Mouse (Mus musculus) CH12.LX (cell line): ENCODE data around the gene Sergef. TPM values are rescaled to one million over a fixed set of nuclear protein-coding genes. Genes with fewer than 3 reads are reported as not detected.

Experiments
- DNase-seq: peaks from one replicate; pipeline ENCODE4 v3.0.0-alpha.2; 2013; ENCODE audit errors: extremely low read depth
- H3K27ac ChIP-seq: 2 replicates; pipeline ENCODE4 v1.5.1; 2012; ENCODE audit warnings: low read depth, mild to moderate bottlenecking, control low read depth, moderate library complexity; ENCODE audit not compliant: insufficient read depth
- H3K27me3 ChIP-seq: replicated peaks from 2 replicates; pipeline ENCODE3; 2012; ENCODE audit warnings: inconsistent platforms
- H3K36me3 ChIP-seq, 2 experiments: replicated peaks in 1 of 2; 2 replicates each; pipeline versions ENCODE3 to v1.6.1; 2012; ENCODE audit warnings: inconsistent platforms in 1 of 2, low read length in 1 of 2, mild to moderate bottlenecking in 1 of 2, mixed read lengths in 1 of 2, moderate library complexity in 1 of 2; ENCODE audit not compliant: control insufficient read depth in 1 of 2, insufficient read depth in 1 of 2
- H3K4me1 ChIP-seq, 2 experiments: 2 replicates each; pipeline ENCODE4 v1.6.1; 2012; ENCODE audit warnings: inconsistent platforms in 1 of 2, moderate library complexity in 1 of 2; ENCODE audit not compliant: insufficient read depth in 2 of 2, control insufficient read depth in 1 of 2
- H3K4me2 ChIP-seq: 2 replicates; pipeline ENCODE4 v1.6.1; 2012; ENCODE audit warnings: low read depth, mild to moderate bottlenecking, control low read depth; ENCODE audit not compliant: poor library complexity, insufficient read depth, severe bottlenecking
- H3K4me3 ChIP-seq, 3 experiments: fragments of 150-350 bp in 1 of 3; sonication (generic) in 1 of 3; replicated peaks in 1 of 3; 2 replicates each; pipeline versions ENCODE3 to v1.5.1; 2011 to 2012; ENCODE audit warnings: low read depth in 2 of 3, low read length in 2 of 3, mild to moderate bottlenecking in 2 of 3, moderate library complexity in 2 of 3, control low read depth in 1 of 3, improper control_type of control experiment in 1 of 3, inconsistent platforms in 1 of 3, mixed read lengths in 1 of 3; ENCODE audit not compliant: poor library complexity in 1 of 3
- H3K79me2 ChIP-seq: replicated peaks from 2 replicates; pipeline ENCODE4 v1.6.1; 2012; ENCODE audit warnings: mild to moderate bottlenecking, moderate library complexity; ENCODE audit not compliant: control insufficient read depth, poor library complexity, insufficient read depth, severe bottlenecking; ENCODE audit errors: extremely low read depth
- H3K9ac ChIP-seq: 2 replicates; pipeline ENCODE4 v1.6.1; 2012; ENCODE audit warnings: low read depth, mild to moderate bottlenecking, control low read depth, moderate library complexity; ENCODE audit not compliant: insufficient read depth
- H3K9me3 ChIP-seq: replicated peaks from 2 replicates; pipeline ENCODE3; 2012; ENCODE audit warnings: low read length, inconsistent platforms, mixed read lengths
- CHD1 ChIP-seq: IDR thresholded peaks from 2 replicates; pipeline ENCODE4 v1.6.1; 2012; ENCODE audit warnings: low read depth, low read length, improper control_type of control experiment, inconsistent platforms
- CHD2 ChIP-seq: IDR thresholded peaks from 2 replicates; pipeline ENCODE4 v1.6.1; 2011; ENCODE audit warnings: low read length, improper control_type of control experiment
- CTCF ChIP-seq, 2 experiments: IDR thresholded peaks in 1 of 2; conservative IDR thresholded peaks in 1 of 2; 2 replicates each; pipeline ENCODE4 v1.5.1; 2011 to 2012; ENCODE audit warnings: low read depth in 2 of 2, low read length in 2 of 2, improper control_type of control experiment in 1 of 2, inconsistent platforms in 1 of 2, mild to moderate bottlenecking in 1 of 2, moderate library complexity in 1 of 2
- E2F4 ChIP-seq: IDR thresholded peaks from 2 replicates; pipeline ENCODE4 v1.6.1; 2011; ENCODE audit warnings: low read depth, low read length, improper control_type of control experiment; ENCODE audit not compliant: insufficient replicate concordance
- ELF1 ChIP-seq: IDR thresholded peaks from 2 replicates; pipeline ENCODE4 v1.6.1; 2014; ENCODE audit warnings: low read depth, mild to moderate bottlenecking, inconsistent platforms, low read length, improper control_type of control experiment
- EP300 ChIP-seq: IDR thresholded peaks from 2 replicates; pipeline ENCODE4 v1.6.1; 2011; ENCODE audit warnings: low read length, improper control_type of control experiment
- IRF4 ChIP-seq: IDR thresholded peaks from 2 replicates; pipeline ENCODE4 v1.6.1; 2014; ENCODE audit warnings: low read depth, mild to moderate bottlenecking, inconsistent platforms, low read length, improper control_type of control experiment
- JUN ChIP-seq: IDR thresholded peaks from 2 replicates; pipeline ENCODE4 v1.6.1; 2011; ENCODE audit warnings: low read depth, mild to moderate bottlenecking, low read length, improper control_type of control experiment, moderate library complexity; ENCODE audit not compliant: insufficient read depth
- JUND ChIP-seq: conservative IDR thresholded peaks from 2 replicates; pipeline ENCODE4 v1.6.1; 2011; ENCODE audit warnings: low read depth, low read length, improper control_type of control experiment
- KAT2A ChIP-seq: IDR thresholded peaks from 2 replicates; pipeline ENCODE4 v1.6.1; 2012; ENCODE audit warnings: low read length, improper control_type of control experiment, inconsistent platforms; ENCODE audit not compliant: insufficient replicate concordance
- MAFK ChIP-seq: IDR thresholded peaks from 2 replicates; pipeline ENCODE4 v1.6.1; 2011; ENCODE audit warnings: low read length, improper control_type of control experiment; ENCODE audit not compliant: insufficient replicate concordance
- MAX ChIP-seq: IDR thresholded peaks from 2 replicates; pipeline ENCODE4 v1.6.1; 2011; ENCODE audit warnings: low read length, improper control_type of control experiment
- MAZ ChIP-seq: IDR thresholded peaks from 2 replicates; pipeline ENCODE4 v1.6.1; 2012; ENCODE audit warnings: low read depth, mild to moderate bottlenecking, inconsistent platforms, low read length, improper control_type of control experiment, moderate library complexity
- MEF2A ChIP-seq: IDR thresholded peaks from 2 replicates; pipeline ENCODE4 v1.6.1; 2014; ENCODE audit warnings: low read depth, mild to moderate bottlenecking, inconsistent platforms, low read length, improper control_type of control experiment, borderline replicate concordance
- MXI1 ChIP-seq: IDR thresholded peaks from 2 replicates; pipeline ENCODE4 v1.6.1; 2011; ENCODE audit warnings: mild to moderate bottlenecking, low read depth, low read length, improper control_type of control experiment
- MYC ChIP-seq: IDR thresholded peaks from 2 replicates; pipeline ENCODE4 v1.6.1; 2011; ENCODE audit warnings: low read depth, mild to moderate bottlenecking, improper control_type of control experiment, low read length
- NELFE ChIP-seq: IDR thresholded peaks from 2 replicates; pipeline ENCODE4 v1.6.1; 2011; ENCODE audit warnings: low read depth, low read length, improper control_type of control experiment
- NRF1 ChIP-seq: IDR thresholded peaks from 2 replicates; pipeline ENCODE4 v1.6.1; 2014; ENCODE audit warnings: low read depth, mild to moderate bottlenecking, inconsistent platforms, low read length, improper control_type of control experiment, moderate library complexity
- POLR2AphosphoS2 ChIP-seq: IDR thresholded peaks from 2 replicates; pipeline ENCODE4 v1.6.1; 2011; ENCODE audit warnings: low read depth, low read length, improper control_type of control experiment
- RAD21 ChIP-seq: IDR thresholded peaks from 2 replicates; pipeline ENCODE4 v1.6.1; 2011; ENCODE audit warnings: low read depth, mild to moderate bottlenecking, low read length, improper control_type of control experiment, moderate library complexity
- SIN3A ChIP-seq: IDR thresholded peaks from 2 replicates; pipeline ENCODE4 v1.6.1; 2012; ENCODE audit warnings: low read length, improper control_type of control experiment, inconsistent platforms
- SMC3 ChIP-seq: IDR thresholded peaks from 2 replicates; pipeline ENCODE4 v1.6.1; 2011; ENCODE audit warnings: low read depth, low read length, improper control_type of control experiment
- TBP ChIP-seq: conservative IDR thresholded peaks from 2 replicates; pipeline ENCODE4 v1.6.1; 2011; ENCODE audit warnings: low read depth, low read length, improper control_type of control experiment
- TCF12 ChIP-seq: IDR thresholded peaks from 2 replicates; pipeline ENCODE4 v1.6.1; 2014; ENCODE audit warnings: low read depth, mild to moderate bottlenecking, inconsistent platforms, low read length, improper control_type of control experiment
- UBTF ChIP-seq: IDR thresholded peaks from 2 replicates; pipeline ENCODE4 v1.6.1; 2012; ENCODE audit warnings: low read depth, mild to moderate bottlenecking, inconsistent platforms, low read length, improper control_type of control experiment, moderate library complexity
- ZNF384 ChIP-seq: IDR thresholded peaks from 2 replicates; pipeline ENCODE4 v1.6.1; 2012; ENCODE audit warnings: low read depth, low read length, improper control_type of control experiment, inconsistent platforms
- dilution Hi-C: fragments of 300-500 bp; cut with MboI; formaldehyde crosslinking; loops from 2 replicates; pipeline ENCODE4 v1.14.3; 2020; ENCODE audit warnings: low sequenced_read_pairs; ENCODE audit not compliant: extremely low pct_unique_long_range_greater_than_20kb, extremely low pct_ligation_motif_present
- in situ Hi-C: fragments of 300-500 bp; cut with MboI; formaldehyde crosslinking; loops from 3 replicates; pipeline ENCODE4 v1.14.3; 2019; ENCODE audit warnings: low sequenced_read_pairs, low pct_ligation_motif_present, low pct_unique_long_range_greater_than_20kb, mixed read lengths
- polyA plus RNA-seq: library from polyadenylated mRNA; unstranded; fragments of >175 nt; gene quantifications from 2 replicates; pipeline ENCODE4 v1.2.1, GENCODE M21; 2012; ENCODE audit warnings: low read depth; ENCODE audit not compliant: insufficient read length
- total RNA-seq, 2 experiments: library from RNA; depleted of rRNA; stranded (reverse); fragments of 300-350 nt in 1 of 2; fragments of >200 nt in 1 of 2; gene quantifications; 2 replicates each; pipeline ENCODE4 v1.2.3; 2012 to 2014

Gene Sergef
- total and polyA plus RNA-seq, 3 experiments: 13.0 to 18.0 (median 14.1) TPM

GRCm38 (mm10) chr7:46418102-46418622 is 221.4 kb downstream of the Sergef start:
- dilution Hi-C loops: no loop called here
- no peaks in the 10 kb centered on the region for H3K79me2 ChIP-seq
- no peaks in the 10 kb centered on the region for H3K27me3 ChIP-seq
- H3K27ac ChIP-seq: no peak overlapping the region
- in situ Hi-C loops: no loop called here
- H3K4me2 ChIP-seq: no peak overlapping the region
- H3K4me1 ChIP-seq: 0 out of 4 replicates have a peak, but pooled peaks cover 0 to 6% of the 10 kb centered on the region in 2 experiments
- no peak for DNase-seq
- H3K9ac ChIP-seq: no peak overlapping the region
- no peaks in the 10 kb centered on the region for H3K36me3 ChIP-seq
- H3K4me3 ChIP-seq: no peak overlapping the region
- no peak for TF ChIP-seq MAX
- TF ChIP-seq KAT2A: no peak
- no peak for TF ChIP-seq POLR2AphosphoS2
- no peak for TF ChIP-seq NELFE
- TF ChIP-seq CHD1: no peak
- TF ChIP-seq SIN3A: no peak
- TF ChIP-seq EP300: no peak
- no peak for TF ChIP-seq MXI1
- TF ChIP-seq TCF12: no peak
- TF ChIP-seq JUND: no peak
- TF ChIP-seq UBTF: no peak
- no peak for TF ChIP-seq E2F4
- no peak for TF ChIP-seq IRF4
- no peak for TF ChIP-seq RAD21
- no peak for TF ChIP-seq JUN
- no peak for TF ChIP-seq MAZ
- TF ChIP-seq MEF2A: no peak
- TF ChIP-seq CHD2: no peak
- no peak for TF ChIP-seq TBP
- TF ChIP-seq MAFK: no peak
- no peaks in the 10 kb centered on the region for H3K9me3 ChIP-seq

- no peaks in the 10 kb centered on the region for H3K79me2 ChIP-seq
- no peaks in the 10 kb centered on the region for H3K9me3 ChIP-seq
- no peak overlapping the region for H3K4me3 ChIP-seq
- H3K27ac ChIP-seq: no peak overlapping the region
- no peaks in the 10 kb centered on the region for H3K36me3 ChIP-seq
- in situ Hi-C loops: no loop called here
- H3K9ac ChIP-seq: no peak overlapping the region
- TF ChIP-seq NRF1 (no peak), MEF2A (no peak), RAD21 (no peak), CTCF (conservative IDR thresholded peaks at IDR 0.05 in 1 of 2, IDR thresholded peaks at IDR 0.05 in 1 of 2; ENCODE audit: low read depth in 2 of 2, low read length in 2 of 2) (no peak), ZNF384 (no peak), MAZ (no peak), CHD1 (no peak), ELF1 (no peak), MYC (no peak), SMC3 (no peak)
- H3K27me3 ChIP-seq: no peaks in the 10 kb centered on the region
- no peak for DNase-seq
- 0 out of 4 replicates have a peak, but pooled peaks cover 0 to 4% of the 10 kb centered on the region in 2 experiments for H3K4me1 ChIP-seq
- no peak overlapping the region for H3K4me2 ChIP-seq
- dilution Hi-C loops: no loop called here
These were observed 222.1 kb downstream of the Sergef start for GRCm38 (mm10) chr7:46417467-46417866.
